Mouse (Mus musculus) cerebellum, postnatal 14 days (tissue): ENCODE data around the gene Nup107.

ENCODE experiments used
- DNase-seq, 2 experiments: peaks; one replicate each; pipeline ENCODE4 v3.0.0; 2021; ENCODE audit warnings: mixed read lengths in 2 of 2

Nup107 gene

DNA sequence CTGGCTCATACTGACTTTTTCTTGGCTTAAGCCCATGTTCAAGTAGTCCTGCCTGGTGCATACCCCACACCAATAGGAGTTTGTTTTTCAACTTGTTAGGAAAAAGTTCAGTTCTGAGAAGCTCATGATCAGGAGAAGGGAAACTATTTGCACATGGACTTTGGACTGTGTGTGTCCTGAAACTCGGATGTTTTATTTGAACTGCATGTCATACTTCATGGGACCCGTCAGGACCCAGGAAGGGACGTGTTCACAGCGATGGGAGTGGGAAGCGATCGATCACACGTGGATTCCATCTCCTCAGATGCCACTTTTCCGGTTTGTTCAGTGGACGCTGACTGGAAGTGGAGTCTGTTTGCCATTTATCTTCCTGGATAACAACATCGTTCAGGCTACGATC lies 7.3 kb upstream of the Nup107 start:
- DNase-seq = no peak

- no peak for DNase-seq
Observed at GRCm38 (mm10) chr10:117798436-117799035, 6.0 kb upstream of the Nup107 start.

- no peak for DNase-seq
Observed at GRCm38 (mm10) chr10:117797684-117798083, 5.2 kb upstream of the Nup107 start.

DNA sequence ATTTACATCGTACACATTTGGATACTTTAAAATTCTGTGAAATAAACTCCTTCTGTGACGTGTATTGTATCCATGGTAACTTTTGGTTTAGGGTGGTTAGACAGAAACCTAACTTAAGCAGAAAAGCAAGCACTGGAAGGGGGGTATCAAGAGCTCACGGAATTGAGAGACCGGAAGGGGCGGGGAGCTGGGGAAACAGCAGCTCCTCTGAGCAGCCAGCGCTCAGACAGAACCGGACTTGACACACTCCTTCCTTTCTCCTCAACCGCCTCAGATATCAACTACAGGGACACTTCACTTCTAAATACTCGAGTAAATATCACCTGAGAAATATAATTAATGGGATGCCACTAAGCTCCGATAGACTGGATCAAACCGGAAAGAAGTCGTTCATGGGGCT lies 4.6 kb upstream of the Nup107 start:
- no peak for DNase-seq

DNA sequence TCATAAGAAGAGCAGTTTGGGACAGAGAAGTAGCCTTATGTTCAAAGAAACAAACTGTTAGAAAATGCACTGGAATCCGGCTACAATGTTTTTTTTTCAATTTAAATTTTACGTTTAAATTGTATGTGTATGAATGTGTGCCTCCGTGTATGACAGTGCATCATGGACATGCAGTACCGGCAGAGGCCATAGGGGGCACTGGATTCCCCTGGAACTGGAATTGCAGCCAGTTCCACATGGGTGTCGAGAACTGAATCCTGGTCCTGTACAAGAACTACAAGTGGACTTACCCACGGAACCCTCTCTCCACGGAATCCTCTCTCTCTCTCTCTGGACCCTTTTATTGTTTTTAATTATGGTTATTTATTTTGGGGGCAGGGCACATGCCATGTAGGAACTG lies 3.7 kb upstream of the Nup107 start:
- DNase-seq = peak; percentile 20 to 56

- no peak for DNase-seq
Observed at GRCm38 (mm10) chr10:117795206-117795605, 2.7 kb upstream of the Nup107 start.

GRCm38 (mm10) chr10:117793436-117794030 lies 1.0 kb upstream of the Nup107 start:
- peak in 1 of 2 experiments; percentile 10 for DNase-seq

- no peak for DNase-seq
Observed at GRCm38 (mm10) chr10:117791171-117791470, 1.4 kb downstream of the Nup107 start.

DNA sequence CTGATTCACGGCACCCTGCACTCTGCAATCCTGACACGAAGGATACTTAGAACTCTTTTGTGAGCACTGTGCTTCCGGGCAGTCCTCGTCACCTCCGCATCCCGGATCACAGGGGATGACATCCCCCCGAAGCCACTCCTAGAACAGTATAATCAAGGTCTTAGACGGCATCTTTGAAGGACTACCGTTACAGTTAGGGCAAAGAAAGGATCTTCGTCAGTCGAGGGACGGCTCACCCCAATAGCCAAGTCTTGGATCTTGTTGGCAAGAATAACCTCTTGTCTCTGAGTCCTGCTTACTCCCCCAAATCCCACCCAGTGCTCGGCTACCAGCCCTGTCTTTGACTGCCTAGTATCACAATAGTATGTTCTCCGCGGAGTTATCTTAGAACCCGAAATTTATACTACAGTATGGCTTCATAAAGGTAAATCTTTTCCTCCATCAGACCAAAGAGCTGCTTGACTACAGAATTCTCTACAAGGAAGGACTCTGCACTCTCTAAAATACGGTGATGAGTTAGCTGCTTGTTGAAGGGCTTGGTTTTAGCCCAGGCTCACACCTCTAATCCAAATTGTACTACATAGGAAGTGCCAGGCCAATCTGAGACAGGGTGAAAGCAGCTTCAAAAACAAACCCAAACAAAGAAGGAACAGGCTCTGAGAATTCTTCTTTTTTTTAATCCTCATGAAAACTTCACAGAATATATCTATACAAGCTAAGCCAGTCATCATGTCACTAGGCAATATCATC lies 1.9 kb downstream of the Nup107 start:
- DNase-seq = no peak

DNA sequence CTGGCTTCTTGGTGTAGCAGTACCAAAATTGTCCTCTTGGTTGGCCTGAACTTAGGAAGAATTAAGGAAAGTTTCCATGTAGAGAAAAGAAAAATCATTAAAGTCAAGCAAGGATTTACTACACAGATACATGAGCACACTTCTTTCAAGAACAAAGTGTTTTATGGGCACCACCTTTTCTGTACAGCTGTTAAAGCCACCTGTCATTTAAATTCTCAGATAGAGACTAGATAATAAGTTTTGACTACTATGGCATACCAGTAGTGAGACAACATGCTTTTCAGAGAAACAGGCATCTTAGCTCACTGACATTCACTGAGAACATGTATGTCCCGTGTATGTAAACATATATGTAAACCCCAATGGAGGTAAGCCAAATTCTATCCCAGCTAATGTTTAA lies 2.5 kb downstream of the Nup107 start:
- DNase-seq = no peak

DNA sequence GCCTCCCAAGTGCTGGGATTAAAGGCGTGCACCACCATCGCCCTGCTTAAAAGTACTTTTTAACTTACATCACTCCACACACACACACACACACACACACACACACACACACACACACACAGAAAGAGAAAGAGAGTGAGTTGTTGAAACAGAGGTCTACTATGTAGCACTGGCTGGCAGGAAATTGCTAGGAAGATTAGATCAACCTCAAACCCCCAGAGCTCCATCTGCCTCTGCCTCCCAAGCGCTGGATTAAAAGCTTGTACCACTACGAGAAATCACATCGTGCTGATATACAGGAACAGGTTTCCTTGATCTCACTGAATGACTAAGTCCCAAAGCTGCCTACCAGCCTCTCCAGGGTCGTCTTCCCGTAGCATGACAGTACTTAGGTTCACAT lies 7.9 kb downstream of the Nup107 start:
- no peak for DNase-seq

- DNase-seq = no peak
Observed at GRCm38 (mm10) chr10:117783786-117784420, 8.6 kb downstream of the Nup107 start.

GRCm38 (mm10) chr10:117782491-117783260 lies 9.8 kb downstream of the Nup107 start:
- no peak for DNase-seq

DNA sequence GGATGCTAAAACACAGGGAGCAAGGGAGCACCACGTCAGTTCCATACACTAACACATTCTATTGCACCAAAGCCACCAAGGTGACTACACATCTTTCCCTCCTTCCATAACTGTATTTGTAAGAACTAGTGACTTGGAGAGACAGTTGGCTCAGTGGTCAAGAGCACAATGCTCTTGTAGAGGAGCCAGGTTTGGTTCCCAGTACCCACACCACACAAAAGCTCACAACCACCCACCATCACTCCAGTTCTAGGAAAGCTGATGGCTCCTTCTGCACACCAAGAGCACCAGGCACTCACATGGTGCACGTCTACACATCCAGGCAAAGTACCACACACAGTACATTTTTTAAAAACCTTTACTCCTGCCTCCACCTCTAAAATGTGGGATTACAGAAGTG lies 10.4 kb downstream of the Nup107 start:
- no peak for DNase-seq

DNA sequence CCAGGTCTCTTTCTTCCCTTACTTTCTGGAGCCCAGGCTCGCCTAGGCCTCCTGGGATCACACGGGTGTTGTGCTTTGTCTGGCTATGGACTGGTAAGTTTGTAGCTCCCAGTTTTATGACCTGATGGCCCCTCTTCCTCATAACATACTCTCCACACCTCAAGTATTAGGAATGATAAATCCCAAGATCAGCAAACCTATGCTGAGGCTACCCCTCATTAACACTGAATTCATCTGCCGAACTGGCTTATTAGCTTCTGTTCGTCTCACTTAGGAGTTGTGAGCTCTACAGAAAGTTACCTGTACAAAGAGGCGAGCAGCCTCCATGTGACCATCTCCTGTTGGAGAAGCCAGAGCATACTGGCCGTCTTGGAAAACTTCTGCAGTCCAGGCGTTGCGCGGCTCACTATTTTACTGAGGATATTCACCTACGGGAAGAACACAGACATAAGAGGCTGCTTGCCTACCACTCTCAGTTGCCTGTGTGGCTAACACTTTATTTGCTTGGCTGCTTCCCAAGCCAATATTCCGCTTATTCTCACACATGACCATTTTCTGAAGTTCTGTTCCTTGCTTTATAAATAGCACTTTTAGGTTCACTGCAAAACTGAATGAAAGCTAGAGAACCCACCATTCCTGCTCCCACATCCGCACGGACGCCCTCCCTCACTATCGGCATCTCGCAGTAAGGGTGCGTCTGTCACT lies 11.3 kb downstream of the Nup107 start:
- DNase-seq = no peak

GRCm38 (mm10) chr10:117780306-117780911 lies 12.1 kb downstream of the Nup107 start:
- DNase-seq = no peak

DNA sequence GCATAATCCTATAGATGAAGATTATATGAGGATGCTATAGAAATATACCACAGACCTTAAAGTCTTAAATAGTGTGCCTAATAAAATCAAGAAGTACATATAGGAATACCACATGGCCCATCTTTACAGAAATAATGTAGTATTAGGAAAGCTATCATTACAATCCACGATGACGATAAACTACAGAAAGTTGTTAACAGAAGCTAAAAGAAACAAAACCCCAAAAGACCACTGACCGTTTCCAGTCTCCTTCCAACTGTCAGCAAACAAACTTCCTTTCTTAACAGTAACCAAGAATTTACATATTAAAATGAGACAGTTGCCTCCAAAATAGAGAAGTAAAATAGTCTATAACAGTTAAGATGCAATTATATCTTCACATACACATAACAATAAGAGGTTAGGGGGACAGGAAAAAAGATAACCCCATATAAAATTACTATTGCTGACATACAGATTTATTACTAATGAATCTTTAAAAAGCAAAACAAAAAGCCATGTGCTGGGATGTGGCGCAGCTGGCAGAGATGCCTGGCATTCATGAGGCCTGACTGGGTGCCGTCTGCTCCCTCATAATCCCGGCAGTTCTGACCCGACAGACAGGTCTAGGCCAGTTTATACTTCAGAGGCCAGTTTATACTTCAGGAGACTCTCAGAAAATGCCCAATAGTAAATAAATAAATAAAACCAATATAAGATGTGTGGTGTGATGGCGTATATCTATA lies 12.8 kb downstream of the Nup107 start:
- DNase-seq = no peak

- DNase-seq = no peak
Observed at GRCm38 (mm10) chr10:117778951-117779350, 13.6 kb downstream of the Nup107 start.

- DNase-seq = no peak
Observed at GRCm38 (mm10) chr10:117778328-117778910, 14.1 kb downstream of the Nup107 start.

GRCm38 (mm10) chr10:117777501-117778327 lies 14.8 kb downstream of the Nup107 start:
- no peak for DNase-seq
